Mouse (Mus musculus): ENCODE data around the gene Dclk1. TPM values are rescaled to one million over a fixed set of nuclear protein-coding genes. Genes with fewer than 3 reads are reported as not detected.

Gene Dclk1
- polyA plus RNA-seq (2017; shearing (Covaris generic)): 0.41 TPM

DNA sequence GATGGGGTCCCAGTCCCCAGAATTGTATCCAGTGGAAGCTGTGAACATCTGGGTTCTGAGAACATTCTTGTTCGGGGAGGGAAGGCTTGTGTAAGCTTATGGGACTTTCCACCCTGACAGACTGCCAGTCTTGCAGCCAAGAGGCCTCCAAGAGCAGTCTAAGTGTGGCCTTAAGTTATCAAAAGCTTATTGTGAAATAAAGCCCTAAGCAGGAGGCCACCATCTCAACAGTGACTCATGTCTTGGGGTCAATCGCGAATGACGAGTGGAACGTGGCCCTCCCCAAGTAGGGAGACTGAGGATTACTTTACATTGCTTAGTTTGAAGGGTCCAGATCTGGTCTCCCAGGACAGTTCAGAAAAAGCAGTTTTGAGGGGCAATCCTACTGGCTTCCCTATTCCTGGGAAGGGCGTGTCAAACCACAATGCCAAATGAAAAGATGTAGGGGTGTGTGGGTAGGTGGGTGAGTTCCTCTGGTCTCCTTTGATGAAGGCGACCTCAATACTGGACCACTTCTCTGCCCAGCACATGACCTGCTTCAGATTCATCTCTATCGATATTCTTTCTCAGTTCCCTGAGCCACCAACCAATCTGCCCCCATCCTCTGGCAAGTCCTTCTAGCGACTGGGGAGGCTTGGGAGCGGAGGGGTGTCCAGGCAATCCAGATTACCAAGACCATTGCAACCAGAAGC lies at the start of gene Dclk1:
Gene Dclk1 (plus strand): TSS at position 635 of the 692 bp plus-strand sequence.

DNA sequence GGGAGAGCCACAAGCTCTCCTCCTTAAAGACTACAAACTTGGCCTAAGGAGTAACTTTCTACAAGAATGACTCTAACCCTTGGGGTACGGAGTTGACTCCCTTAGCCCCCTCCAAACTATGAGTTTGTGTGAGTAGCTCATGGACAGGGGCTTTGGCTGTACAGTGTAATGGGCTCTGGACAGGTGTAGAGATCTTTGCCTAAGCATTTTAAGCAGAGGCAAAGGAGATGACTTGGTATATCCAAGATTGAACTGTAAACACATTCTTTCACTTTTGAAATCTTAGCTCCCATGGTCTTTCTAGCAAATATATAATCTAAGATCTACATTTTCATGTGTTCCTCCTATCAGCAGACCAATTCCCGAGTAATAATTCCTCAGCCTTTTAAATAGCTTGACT lies 229.9 kb downstream of the Dclk1 start, which contains the start of gene Gm21954:
Gene Gm21954 (minus strand): TSS at position 101 of the 400 bp plus-strand sequence.

Other genes starting within 250 kb of the Dclk1 start
- gene Ccna1, start 186.9 kb upstream of the Dclk1 start, polyA plus RNA-seq (2017; shearing (Covaris generic)): not detected
- 27.7 TPM for gene Spg20, start 130.3 kb upstream of the Dclk1 start, polyA plus RNA-seq (2017; shearing (Covaris generic))
- gene Ccdc169, start 105.0 kb upstream of the Dclk1 start, polyA plus RNA-seq (2017; shearing (Covaris generic)): not detected
- gene Sohlh2, start 60.3 kb upstream of the Dclk1 start, polyA plus RNA-seq (2017; shearing (Covaris generic)): not detected
- gene Gm21954, start 229.8 kb downstream of the Dclk1 start, polyA plus RNA-seq (2017; shearing (Covaris generic)): not detected

Measured in CD4-positive, CD25-positive, alpha-beta regulatory T cell, adult 9 weeks (primary cell).